Mouse (Mus musculus): ENCODE results near the gene Txnrd1.

DNA sequence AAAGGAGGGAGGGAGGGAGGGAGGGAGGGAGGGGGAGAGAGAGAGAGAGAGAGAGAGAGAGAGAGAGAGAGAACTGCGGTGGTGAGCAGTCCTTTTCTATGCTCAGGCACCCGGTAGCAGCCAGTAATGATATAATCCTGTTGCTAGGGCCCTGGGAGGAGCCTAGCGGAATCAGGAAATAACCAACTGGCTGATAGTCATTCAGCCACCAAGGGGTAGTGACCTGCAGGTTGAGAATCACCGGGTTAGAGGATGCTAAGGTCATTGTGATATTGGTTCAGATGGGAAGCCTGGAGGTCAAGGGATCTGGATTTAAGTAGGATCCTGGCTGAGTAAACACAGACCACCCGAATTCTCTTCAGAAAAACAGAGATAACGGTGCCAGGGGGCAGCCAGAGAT is 25.6 kb upstream of the Txnrd1 start:
- no peak for TF ChIP-seq CTCF (IDR thresholded peaks at IDR 0.05; ENCODE audit: borderline replicate concordance, extremely low read depth, insufficient read depth, insufficient read length)
- no peak for TF ChIP-seq POLR2A (IDR thresholded peaks at IDR 0.05; ENCODE audit: borderline replicate concordance, extremely low read depth, insufficient read depth, insufficient read length, poor library complexity, severe bottlenecking)

Data from brain, embryonic 14.5 days (tissue).